Mouse (Mus musculus) left cerebral cortex, postnatal 10 days (tissue): ENCODE results near the gene Sh3pxd2a. TPM values are rescaled to one million over a fixed set of nuclear protein-coding genes. Genes with fewer than 3 reads are reported as not detected.

Source experiments
- DNase-seq, 2 experiments: peaks; one replicate each; pipeline ENCODE4 v3.0.0; 2021 to 2022; ENCODE audit warnings: low spot score in 2 of 2, mixed read lengths in 1 of 2; ENCODE audit errors: extremely low spot score in 1 of 2
- intact Hi-C: fragments of 180-260 bp; cut with DNase I; formaldehyde crosslinking; loops from one replicate; pipeline ENCODE4 v1.15.1; 2025
- total RNA-seq, 2 experiments: library from RNA; stranded (reverse); gene quantifications; 2 replicates each; pipeline ENCODE4 v1.2.3; 2021

Sh3pxd2a gene
- total RNA-seq, 2 experiments from 2014 or later: 22.8 to 23.4 TPM

DNA sequence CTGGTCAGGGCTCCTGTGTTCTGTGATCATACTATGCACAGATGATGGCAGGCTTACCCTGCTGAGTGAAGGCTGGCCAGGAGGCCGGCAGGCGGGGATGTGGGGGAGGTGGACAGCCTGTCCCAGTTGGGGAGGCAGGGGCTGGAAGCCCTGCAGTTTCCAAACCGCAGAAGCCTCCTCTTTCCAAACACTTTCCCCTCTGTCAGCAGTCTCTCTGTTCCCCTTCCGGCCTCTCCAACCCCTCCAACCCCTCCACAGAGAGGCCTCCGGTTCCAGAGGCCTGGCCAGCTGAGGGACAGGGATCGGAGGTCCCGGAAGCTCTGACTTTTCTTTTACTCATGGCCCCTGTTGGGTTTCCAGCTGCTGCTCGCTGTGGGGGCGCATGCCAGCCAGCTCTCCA is 183.3 kb downstream of the Sh3pxd2a start:
- intact Hi-C loops: no loop called here
- DNase-seq: peak in 1 of 2 experiments; percentile 56

- intact Hi-C loops: no loop called here
- peak; percentile 86 to 89 for DNase-seq
Observed at GRCm38 (mm10) chr19:47279788-47280532, 184.2 kb downstream of the Sh3pxd2a start.

GRCm38 (mm10) chr19:47279372-47279771 is 184.8 kb downstream of the Sh3pxd2a start:
- intact Hi-C loops: no loop called here
- DNase-seq: no peak

DNA sequence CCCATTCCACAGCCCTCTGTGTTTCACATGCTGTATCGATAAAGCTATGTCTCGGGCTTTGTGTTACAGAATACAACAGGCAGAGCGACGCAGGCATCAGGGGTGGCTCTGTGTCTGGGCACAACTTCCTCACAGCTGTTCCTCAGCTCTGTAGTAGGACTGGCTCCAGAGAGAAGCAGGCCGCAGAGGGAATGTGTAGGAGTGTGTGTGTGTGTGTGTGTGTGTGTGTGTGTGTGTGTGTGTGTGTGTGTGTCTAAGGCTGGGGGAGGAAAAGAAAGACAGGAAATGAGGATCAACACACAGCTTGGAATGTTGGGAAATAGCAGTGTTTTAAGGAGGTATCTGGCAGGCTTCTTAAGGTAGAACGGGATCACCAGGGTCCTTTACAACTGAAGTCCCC is 187.5 kb downstream of the Sh3pxd2a start:
- intact Hi-C loops: no loop called here
- DNase-seq: peak in 1 of 2 experiments; percentile 63

DNA sequence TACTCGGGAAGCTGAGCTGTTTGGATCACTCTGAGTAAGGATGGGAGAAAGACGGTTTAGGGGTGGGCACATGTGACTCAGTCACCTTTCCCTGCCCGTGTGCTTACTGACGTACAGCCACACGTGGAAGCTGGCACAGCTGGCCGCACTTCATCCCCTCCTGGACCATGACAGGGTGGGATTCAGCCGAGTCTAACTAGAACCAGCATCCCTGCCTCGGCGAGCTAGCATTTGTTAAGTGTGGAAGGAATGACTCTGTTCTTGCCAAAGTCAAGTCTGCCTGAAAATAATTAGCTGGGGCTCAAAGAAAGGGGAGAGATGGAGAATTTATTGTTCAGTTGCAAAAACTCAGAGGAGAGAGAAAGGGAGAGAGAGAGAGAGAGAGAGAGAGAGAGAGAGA is 193.7 kb downstream of the Sh3pxd2a start:
- DNase-seq: no peak
- intact Hi-C loops: no loop called here

DNA sequence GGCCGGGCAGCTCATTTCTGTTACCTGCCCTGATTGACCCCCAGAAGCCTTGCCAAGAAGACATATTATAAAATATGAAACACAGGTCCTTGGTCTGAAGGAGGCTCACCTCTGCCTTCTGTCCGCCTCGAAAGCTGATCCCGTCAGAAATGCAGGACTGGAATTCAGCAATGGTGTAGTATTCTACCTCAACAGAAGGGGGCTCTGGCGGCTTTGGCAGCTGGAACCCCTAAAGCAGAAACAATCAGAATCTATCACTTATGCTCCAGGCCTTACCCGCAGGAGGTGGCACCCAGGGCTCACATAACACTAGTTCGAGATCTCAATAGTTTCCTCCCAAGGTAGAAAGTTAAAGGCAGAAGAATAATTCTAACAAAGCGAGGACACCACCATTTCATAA is 194.5 kb downstream of the Sh3pxd2a start:
- no peak for DNase-seq
- intact Hi-C loops: no loop called here

GRCm38 (mm10) chr19:47267066-47267465 is 197.1 kb downstream of the Sh3pxd2a start:
- no peak for DNase-seq

DNA sequence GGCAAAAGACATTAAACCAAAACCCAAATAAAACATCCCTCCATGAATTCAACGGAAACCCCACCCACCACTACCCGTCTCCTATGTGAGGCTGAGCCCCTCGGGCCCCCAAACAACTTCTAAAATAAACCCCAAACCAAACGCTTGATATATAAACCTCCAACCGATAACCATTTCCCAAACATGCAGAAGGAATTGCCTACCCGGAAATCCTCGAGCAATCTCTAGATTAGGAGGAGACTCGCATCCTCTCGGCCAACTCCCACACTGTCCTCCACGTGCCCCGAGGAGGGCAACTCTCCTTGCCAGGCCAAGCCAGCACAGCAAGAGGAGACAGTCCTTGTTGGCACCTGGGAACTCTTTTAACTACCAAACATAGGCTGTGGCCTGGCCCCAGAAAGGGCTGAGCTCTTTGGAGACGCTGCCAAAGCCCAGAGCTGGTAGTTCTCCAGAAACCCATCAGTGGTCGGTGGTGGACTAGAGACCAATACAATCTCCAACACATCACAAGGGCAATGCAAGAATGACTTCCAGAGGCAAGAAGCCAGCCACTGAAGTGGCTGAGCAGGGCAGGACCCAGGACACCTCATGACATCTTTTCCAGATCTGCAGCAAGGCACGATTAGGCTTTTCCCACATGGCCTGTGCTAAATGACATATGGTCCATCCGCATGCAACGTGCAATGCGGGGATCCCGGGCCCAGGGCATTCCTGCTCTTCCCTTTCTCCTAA is 198.0 kb downstream of the Sh3pxd2a start:
- DNase-seq: no peak
- intact Hi-C loops: no loop called here

More at GRCm38 (mm10) chr19:47267066-47267465, 197.1 kb downstream of the Sh3pxd2a start:
- intact Hi-C loops: no loop called here

DNA sequence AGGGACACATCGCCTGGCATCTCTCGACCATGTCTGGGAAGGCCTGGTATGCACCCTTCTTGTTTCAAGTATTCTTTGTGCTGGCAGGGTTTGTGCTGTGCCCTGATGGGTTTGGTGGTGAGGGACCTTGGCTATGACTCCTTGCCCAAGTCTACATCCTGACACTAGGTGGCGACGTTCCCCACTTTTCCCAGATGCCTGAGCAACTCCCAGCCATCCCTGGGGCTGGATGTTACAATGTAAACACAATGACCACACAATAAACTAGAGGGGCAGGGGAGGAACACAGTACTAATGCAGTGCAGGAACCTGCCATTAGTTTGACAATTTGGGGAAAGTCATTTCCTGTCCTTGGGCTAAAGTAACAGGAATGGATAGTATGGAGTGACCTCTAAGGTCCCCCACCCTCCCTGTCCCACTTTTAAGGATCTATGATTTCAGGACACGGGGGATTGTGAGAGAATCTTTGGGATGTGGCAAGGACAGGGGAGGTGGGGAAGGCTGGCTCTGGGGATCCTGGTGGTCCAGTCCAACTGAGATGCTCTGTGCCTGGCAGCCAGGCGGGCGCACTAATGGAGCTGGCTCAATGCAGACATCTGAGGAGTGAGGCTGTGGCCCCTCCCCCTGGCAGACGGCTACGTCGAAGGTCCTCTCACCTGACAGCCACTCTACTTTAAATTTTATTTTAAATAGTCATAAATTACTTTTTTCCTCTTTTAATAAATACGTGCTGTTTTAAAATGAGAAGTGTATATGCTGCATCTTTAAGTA is 199.7 kb downstream of the Sh3pxd2a start:
- DNase-seq: peak; percentile 42 to 82
- intact Hi-C loops: loop anchor here (2.0 to 5.0 kb wide), 2 partner anchors 74 to 87 kb away; partner anchors contain the start of gene Neurl1a

DNA sequence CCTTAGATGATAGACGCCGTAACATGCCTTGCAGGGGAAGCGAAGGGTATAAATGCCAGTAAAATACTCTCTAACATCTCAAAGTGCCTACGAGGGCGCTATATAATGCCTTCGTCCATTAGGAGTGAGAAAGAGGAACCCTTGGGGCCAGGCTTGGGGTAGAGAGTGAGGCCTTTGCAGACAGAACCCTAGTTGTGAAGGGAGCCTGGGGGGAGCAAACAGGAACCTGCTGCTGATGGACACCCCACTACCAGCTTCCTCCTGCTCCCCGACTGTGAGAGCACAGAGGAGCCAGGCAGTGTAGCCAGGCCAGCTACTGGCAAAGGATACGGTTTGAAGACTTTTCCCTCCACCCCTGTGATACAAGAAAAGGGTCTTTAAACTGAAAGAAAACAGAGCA is 200.6 kb downstream of the Sh3pxd2a start:
- DNase-seq: peak in 1 of 2 experiments; percentile 34
- intact Hi-C loops: loop anchor here (2.0 to 5.0 kb wide), 2 partner anchors 75 to 86 kb away; partner anchors contain the start of gene Neurl1a

GRCm38 (mm10) chr19:47261196-47261595 is 203.0 kb downstream of the Sh3pxd2a start:
- intact Hi-C loops: loop anchor here (5.0 kb wide), 1 partner anchor 84 kb away; the partner anchor contains the start of gene Neurl1a

DNA sequence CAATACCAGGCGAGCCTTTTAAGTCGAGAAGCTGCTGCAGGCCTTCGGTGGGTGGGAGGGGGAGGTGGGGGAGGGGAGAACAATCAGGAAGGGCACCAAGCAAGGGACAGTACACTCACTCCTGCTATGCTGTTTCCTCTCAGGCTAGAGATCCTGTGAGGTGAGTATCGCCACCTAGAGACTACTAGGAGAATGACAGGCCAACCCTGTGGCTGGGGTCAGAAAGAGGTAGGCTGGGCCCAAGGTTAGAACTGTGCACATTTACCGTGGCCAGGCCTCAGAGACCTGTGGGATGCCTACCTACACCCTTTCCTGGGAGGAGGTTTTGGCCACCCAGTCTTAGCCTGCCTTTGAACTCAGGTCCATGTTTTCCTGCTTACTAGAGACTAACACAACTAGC is 204.6 kb downstream of the Sh3pxd2a start:
- no peak for DNase-seq
- intact Hi-C loops: no loop called here

More at GRCm38 (mm10) chr19:47261196-47261595, 203.0 kb downstream of the Sh3pxd2a start:
- DNase-seq: no peak

- intact Hi-C loops: no loop called here
- no peak for DNase-seq
Observed at GRCm38 (mm10) chr19:47255919-47256318, 208.3 kb downstream of the Sh3pxd2a start.

- no peak for DNase-seq
- intact Hi-C loops: no loop called here
Observed at GRCm38 (mm10) chr19:47255036-47255435, 209.2 kb downstream of the Sh3pxd2a start.

DNA sequence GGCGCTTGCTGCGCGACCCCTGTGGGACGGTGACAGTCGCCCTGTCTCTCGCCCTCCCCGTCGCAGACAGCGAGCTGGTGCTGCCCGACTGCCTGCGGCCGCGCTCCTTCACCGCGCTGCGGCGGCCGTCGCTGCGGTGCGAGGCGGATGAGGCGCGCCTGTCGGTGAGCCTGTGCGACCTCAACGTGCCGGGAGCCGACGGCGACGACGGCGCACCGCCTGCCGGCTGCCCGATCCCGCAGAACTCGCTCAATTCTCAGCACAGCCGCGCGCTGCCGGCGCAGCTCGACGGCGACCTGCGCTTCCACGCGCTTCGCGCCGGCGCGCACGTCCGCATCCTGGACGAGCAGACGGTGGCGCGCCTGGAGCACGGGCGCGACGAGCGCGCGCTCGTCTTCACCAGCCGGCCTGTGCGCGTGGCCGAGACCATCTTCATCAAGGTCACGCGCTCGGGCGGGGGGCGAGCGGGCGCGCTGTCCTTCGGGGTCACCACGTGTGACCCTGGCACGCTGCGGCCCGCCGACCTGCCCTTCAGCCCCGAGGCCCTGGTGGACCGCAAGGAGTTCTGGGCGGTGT is 211.1 kb downstream of the Sh3pxd2a start:
- no peak for DNase-seq
- intact Hi-C loops: no loop called here

GRCm38 (mm10) chr19:47250931-47251330 is 213.3 kb downstream of the Sh3pxd2a start:
- intact Hi-C loops: no loop called here
- no peak for DNase-seq

DNA sequence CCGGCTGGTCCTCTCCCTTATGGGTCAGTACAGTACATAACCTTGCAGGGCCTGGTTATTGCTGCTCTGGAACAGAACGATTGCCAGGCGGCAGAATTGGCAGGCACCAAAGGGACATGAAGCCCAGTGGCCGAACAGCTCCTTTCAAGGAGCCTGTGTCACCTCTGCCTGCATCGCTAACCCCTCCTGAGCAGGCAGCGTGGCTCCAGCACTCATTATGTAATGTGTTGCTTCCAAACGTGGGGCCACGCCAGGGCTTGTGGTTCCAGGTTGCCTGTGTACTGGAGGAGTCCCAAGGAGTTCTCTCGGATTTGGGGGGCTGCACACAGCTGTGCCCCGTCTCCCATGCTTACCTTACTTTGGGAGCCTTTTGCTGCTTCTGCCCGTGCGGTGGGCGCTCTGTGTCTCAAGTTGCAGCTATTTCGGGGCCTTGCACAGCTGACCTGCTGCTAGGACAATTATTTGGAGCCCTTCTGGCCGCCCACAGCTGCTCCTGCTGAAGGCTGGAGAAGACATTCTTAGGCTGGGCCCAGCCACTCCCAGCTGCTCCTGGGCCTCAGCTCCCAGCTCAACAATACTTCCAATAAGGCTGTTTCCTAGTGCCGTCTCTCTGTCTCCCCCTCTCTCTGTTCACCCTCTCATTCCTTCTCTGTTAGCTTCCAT is 215.2 kb downstream of the Sh3pxd2a start:
- intact Hi-C loops: no loop called here
- no peak for DNase-seq

GRCm38 (mm10) chr19:47248296-47248695 is 215.9 kb downstream of the Sh3pxd2a start:
- DNase-seq: no peak
- intact Hi-C loops: no loop called here
